Mouse (Mus musculus): ENCODE measurements at regions not wholly inside any gene's neighbourhood (a gene's known extent, or its start where the extent isn't known, plus 50 kb on each side); places are given as distances from the start of the nearest gene placed in this dataset.
A peak's percentile ranks its signal among the peaks of the same experiment; 100 is the strongest.

GRCm38 (mm10) chr1:83727938-83728337, 319.9 kb upstream of the Sphkap start:
- no peak for DNase-seq

GRCm38 (mm10) chr1:83727215-83727614, 319.2 kb upstream of the Sphkap start:
- no peak for DNase-seq

GRCm38 (mm10) chr1:83723096-83723495, 315.1 kb upstream of the Sphkap start:
- no peak for DNase-seq

- no peak for DNase-seq
These were observed 312.2 kb upstream of the Sphkap start for GRCm38 (mm10) chr1:83720166-83720565.

DNA sequence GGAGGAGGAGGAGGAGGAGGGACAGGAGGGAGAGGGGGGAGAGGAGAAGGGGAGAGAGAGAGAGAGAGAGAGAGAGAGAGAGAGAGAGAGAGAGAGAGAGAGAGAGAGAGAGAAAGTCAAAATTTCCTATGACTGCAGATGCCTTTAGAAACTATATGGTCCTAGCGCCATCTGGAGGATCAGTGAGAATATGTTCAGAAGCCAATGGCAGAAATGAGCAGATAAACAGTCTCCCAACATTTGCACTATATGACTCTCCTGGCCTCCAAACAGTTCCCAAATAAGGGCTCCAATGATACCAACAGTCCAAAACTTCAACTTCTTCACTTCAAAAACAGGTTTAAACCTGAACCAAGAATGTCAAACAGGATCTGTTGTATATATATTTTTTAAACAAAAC, 309.1 kb upstream of the Sphkap start:
- DNase-seq, result peak; percentile 17

DNA sequence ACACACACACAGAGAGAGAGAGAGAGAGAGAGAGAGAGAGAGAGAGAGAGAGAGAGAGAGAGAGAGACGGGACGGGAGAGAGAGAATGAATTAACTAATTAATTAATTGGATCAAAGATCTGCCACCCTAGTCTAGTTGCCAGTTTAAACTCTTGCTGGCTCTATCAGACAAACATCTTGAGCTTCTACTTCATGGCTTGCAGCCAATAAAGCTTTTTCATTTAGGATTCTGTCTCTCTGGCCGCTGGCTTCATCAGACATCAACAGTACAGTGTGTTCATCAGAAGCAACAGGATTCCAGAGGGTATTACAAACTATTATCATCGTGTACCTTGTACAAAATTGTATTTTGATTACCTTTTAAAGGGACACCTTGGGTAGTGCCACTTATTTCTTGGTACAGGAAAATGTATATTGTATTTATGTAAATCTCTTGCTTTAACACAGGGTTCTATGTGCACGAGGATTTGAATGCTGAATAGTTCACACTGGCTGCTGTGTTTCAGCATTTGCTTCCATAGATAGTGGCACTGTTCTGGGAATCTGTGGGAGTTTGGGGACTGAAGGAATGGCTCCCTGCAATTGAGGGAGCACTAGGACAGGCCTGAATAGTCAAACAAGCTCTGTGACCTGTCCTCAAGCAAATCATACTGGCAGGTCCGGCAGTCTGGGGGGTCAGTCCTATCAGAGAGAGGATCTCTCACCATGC, 293.9 kb upstream of the Sphkap start:
- no peak for DNase-seq

DNA sequence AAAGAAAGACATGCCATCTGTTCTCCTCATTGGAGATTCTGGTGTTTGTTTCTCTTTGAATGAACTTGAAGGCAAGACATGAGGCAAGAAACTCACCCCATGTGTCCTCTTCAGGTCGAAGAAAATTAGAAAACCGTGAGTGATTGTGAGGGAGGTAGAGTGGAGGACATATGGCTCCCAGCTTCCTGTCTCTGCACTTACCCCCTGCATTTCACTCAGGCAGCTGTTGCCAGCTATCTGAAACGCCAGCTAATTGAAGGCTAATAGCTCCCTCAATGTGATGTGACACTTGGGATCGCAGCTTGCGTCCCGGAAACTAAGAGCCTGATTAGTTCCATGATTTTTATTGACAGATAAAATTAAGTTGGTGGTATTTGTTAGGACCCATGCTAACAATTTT, 289.4 kb upstream of the Sphkap start:
- DNase-seq, result no peak

DNA sequence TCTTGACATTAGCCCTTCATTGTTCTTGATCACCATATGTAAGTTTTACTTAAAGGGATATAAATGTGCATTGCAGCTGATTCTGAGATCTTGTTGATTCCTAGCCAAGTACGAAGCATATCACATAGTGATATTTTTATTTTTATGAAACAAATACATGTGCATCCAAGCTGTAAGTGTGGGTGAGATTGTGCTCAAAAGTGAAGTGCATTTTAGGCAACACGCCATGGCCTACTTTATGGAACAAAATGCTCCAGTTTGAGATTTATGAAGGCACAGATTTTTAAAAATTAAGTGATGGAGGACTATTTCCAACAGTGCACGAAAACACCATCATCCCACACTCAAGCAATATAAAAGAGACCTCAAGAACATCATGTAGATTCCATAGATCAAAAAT, 277.2 kb upstream of the Sphkap start:
- DNase-seq, result no peak

DNA sequence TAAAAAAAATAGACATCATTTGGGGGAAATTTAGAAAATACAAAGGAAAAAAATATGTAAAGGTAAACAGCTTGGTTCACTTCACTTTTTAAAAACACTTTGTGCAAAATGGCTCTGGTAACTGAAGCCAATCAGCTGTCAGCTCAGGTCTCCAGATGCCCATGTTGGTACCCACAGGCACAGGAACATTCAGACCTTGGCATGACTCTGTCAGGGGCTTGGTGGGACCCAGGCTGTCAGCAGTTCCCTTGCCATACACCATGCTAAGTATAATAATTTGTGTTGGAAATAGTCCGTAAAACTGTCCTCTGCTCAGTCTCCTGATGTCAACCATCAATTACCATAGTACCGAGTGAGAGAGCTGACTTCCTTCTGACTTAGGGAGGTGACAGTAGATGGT, 257.3 kb upstream of the Sphkap start:
- DNase-seq, result no peak

GRCm38 (mm10) chr1:83661808-83662802, 254.1 kb upstream of the Sphkap start:
- no peak for DNase-seq

GRCm38 (mm10) chr1:83653661-83654060, 245.7 kb upstream of the Sphkap start:
- no peak for DNase-seq

DNA sequence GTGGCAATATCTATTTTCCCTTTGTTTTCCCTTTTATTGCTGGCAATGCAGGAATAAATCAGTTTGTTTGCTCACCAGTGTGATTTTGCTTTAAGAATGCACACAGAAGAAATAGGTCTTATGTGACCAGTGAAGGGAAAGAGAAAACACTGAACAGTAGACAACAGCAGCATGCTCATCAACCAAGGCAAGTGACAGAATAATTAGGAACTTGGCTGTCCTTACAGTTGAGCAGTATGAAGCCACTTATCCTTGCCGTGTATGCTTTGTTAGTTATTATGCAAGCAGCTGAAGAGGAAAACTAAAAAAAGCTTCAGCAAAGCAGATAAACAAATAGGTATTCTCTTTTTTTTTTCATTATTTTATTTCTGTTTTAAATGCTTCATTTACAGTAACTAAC, 237.6 kb upstream of the Sphkap start:
- DNase-seq, result no peak

GRCm38 (mm10) chr1:83642656-83643055, 234.7 kb upstream of the Sphkap start:
- DNase-seq, result no peak

DNA sequence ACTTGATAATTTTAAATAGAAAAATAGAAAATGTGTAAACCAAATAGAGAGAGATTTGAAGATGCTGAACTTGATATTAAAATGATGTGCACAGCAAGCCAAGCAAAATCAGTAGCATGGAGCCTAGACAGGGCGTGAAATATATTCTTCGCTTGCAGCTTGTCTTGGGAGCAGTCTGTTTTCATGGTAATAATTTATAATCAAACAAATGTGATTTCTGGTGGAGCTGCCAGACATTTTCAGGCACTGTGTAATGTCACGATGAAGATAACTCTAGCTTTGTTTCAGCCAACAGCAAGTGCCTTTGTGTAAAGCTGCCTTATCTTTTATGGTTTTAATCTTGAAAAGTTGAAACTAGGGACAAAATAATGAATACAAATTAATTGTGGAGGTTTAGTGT, 228.1 kb upstream of the Sphkap start:
- DNase-seq, result no peak

GRCm38 (mm10) chr1:83631798-83632197, 223.8 kb upstream of the Sphkap start:
- DNase-seq, result no peak

- DNase-seq, result no peak
These were observed 223.4 kb upstream of the Sphkap start for GRCm38 (mm10) chr1:83631394-83631793.

GRCm38 (mm10) chr1:83587258-83587657, 179.3 kb upstream of the Sphkap start:
- no peak for DNase-seq

DNA sequence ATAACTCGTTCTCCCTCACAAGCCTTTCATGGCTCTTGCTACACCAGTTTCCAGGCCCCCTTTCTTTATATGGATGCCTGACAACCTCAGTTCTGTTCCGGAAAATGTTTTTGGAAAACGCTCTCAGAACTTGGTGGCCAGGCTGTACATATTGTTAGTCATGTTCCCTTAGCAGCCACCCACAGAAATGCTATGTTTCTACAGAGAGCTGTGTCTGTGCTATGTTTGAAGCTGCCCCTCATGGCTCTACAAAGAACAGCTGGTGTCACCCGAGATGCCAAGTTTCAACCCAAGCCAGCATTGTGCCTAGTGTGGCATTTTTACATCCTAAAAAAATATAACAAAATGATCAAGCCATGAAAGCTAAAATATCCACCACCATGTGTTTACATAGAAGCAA, 175.0 kb upstream of the Sphkap start:
- DNase-seq, result no peak

GRCm38 (mm10) chr1:83569991-83570390, 162.0 kb upstream of the Sphkap start:
- DNase-seq, result no peak

GRCm38 (mm10) chr1:83568746-83569145, 160.7 kb upstream of the Sphkap start:
- DNase-seq, result no peak

- DNase-seq, result no peak
These were observed 143.6 kb upstream of the Sphkap start for GRCm38 (mm10) chr1:83551617-83552016.

DNA sequence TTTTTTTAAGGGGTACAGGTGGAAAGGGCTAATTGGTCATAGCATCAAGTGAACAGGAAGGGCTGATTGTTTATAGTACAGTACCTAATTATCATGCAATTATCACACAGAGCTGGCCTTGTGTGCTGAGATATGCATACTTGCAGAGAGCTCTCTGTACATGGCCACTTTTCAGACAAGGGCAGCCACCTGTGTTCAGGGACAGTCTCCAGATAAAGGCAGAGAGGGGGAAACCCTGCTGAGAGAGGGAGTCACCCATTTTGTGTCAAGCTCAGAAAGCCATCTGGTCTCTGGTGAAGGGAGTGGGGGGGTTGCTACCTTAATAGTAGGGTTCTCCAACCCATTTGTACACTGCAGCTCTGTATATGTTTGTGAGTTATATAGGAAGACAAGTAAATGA, 127.5 kb upstream of the Sphkap start:
- no peak for DNase-seq

GRCm38 (mm10) chr1:83527803-83528202, 119.8 kb upstream of the Sphkap start:
- no peak for DNase-seq

Measured in adrenal gland, adult 2 months (tissue).